Mouse (Mus musculus) kidney, postnatal 36 days (tissue): ENCODE results near the gene Zfy1.
"Not testable (repeated sequence)": the region's sequence is repeated elsewhere in the genome, so short reads cannot be mapped to it uniquely, and the experiment has no call there.

Experiments used
- DNase-seq, 2 experiments: peaks; one replicate each; pipeline ENCODE4 v3.0.0; 2021 to 2022; ENCODE audit warnings: mixed read lengths in 2 of 2

Zfy1 gene

GRCm38 (mm10) chrY:797309-797708 is at the start of gene Zfy1:
TSS of gene Zfy1 (minus strand) at chrY:797409.
- DNase-seq: not testable (repeated sequence)

GRCm38 (mm10) chrY:818396-818795 is 21.2 kb upstream of the Zfy1 start, which contains the start of gene Uba1y:
TSS of gene Uba1y (plus strand) at chrY:818649.
- no peak for DNase-seq

GRCm38 (mm10) chrY:808991-809661 is 11.9 kb upstream of the Zfy1 start:
- DNase-seq: peak in 1 of 2 experiments; percentile 64
